Mouse (Mus musculus) small intestine, adult 2 months (tissue): ENCODE data around the gene Ces2c. TPM values are rescaled to one million over a fixed set of nuclear protein-coding genes. Genes with fewer than 3 reads are reported as not detected.
"Not testable (repeated sequence)": the region's sequence is repeated elsewhere in the genome, so short reads cannot be mapped to it uniquely, and the experiment has no call there.

Experiments used
- H3K27ac ChIP-seq: fragments of 200-500 bp; 2 replicates; pipeline ENCODE4 v1.5.1; 2012; ENCODE audit warnings: low read depth, low read length, control low read depth, inconsistent platforms; ENCODE audit not compliant: insufficient read depth
- H3K27me3 ChIP-seq: fragments of 200-500 bp; 2 replicates; pipeline ENCODE4 v1.6.1; 2012; ENCODE audit warnings: mild to moderate bottlenecking, moderate library complexity, low read length, inconsistent platforms; ENCODE audit not compliant: control insufficient read depth, insufficient read depth
- H3K36me3 ChIP-seq: fragments of 200-500 bp; 2 replicates; pipeline ENCODE4 v1.6.1; 2012; ENCODE audit warnings: mild to moderate bottlenecking, low read length, control low read depth, inconsistent platforms; ENCODE audit not compliant: control insufficient read depth, insufficient read depth
- H3K4me1 ChIP-seq: fragments of 200-500 bp; 2 replicates; pipeline ENCODE4 v1.6.1; 2012; ENCODE audit warnings: low read length, inconsistent platforms, mixed read lengths; ENCODE audit not compliant: control insufficient read depth, insufficient read depth, insufficient read length
- H3K4me3 ChIP-seq: fragments of 200-500 bp; 2 replicates; pipeline ENCODE4 v1.5.1; 2012; ENCODE audit warnings: low read depth, mild to moderate bottlenecking, control low read depth, inconsistent platforms, low read length, moderate library complexity
- CTCF ChIP-seq: fragments of 200-500 bp; IDR thresholded peaks from 2 replicates; pipeline ENCODE4 v1.5.1; 2012; ENCODE audit warnings: low read depth, mild to moderate bottlenecking, control low read depth, inconsistent platforms, low read length, moderate library complexity, mixed read lengths; ENCODE audit not compliant: insufficient replicate concordance, insufficient read length; ENCODE audit errors: extremely low read depth
- POLR2A ChIP-seq: fragments of 200-500 bp; IDR thresholded peaks from 2 replicates; pipeline ENCODE4 v1.6.1; 2012; ENCODE audit warnings: low read depth, mild to moderate bottlenecking, control low read depth, inconsistent platforms, low read length, moderate library complexity
- WGBS: fragments of 180-500 bp; shearing (Covaris S2); methylation state at CpG from one replicate; pipeline ENCODE4 v1.1.7; 2018; 5-methylcytosine and 5-hydroxymethylcytosine counted together
- polyA plus RNA-seq: library from polyadenylated mRNA; depleted of rRNA; stranded (reverse); fragments of >200 nt; gene quantifications from 2 replicates; pipeline ENCODE4 v1.2.3, GENCODE M21; 2012; rRNA removed

Gene Ces2c
- polyA plus RNA-seq, 1 experiment = 212 TPM

DNA sequence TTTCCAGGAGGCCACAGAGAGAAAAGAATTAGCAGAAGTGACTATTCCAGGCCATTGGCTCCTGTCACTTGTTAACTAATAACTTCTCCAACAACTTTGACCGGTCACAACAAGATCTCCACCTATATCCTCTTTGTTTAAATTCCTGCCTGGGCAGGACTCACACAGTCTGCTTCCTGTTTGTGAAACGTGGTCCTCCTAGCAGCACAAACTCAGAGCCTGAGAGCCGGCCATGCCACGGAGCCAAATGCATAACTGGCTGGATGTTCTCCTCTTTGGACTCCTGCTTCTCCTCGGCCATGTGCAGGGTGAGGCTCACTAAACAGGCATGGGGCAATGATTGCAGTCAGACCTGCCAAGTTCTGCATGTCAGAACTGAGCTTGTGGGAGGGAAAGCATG lies 15.4 kb upstream of the Ces2c start, which contains the start of gene Ces2b:
Gene Ces2b, plus strand, starts transcription at position 133 of the 400 bp plus-strand sequence.
- 14% methylated on average over 5 of the region's 5 CpGs for WGBS

DNA sequence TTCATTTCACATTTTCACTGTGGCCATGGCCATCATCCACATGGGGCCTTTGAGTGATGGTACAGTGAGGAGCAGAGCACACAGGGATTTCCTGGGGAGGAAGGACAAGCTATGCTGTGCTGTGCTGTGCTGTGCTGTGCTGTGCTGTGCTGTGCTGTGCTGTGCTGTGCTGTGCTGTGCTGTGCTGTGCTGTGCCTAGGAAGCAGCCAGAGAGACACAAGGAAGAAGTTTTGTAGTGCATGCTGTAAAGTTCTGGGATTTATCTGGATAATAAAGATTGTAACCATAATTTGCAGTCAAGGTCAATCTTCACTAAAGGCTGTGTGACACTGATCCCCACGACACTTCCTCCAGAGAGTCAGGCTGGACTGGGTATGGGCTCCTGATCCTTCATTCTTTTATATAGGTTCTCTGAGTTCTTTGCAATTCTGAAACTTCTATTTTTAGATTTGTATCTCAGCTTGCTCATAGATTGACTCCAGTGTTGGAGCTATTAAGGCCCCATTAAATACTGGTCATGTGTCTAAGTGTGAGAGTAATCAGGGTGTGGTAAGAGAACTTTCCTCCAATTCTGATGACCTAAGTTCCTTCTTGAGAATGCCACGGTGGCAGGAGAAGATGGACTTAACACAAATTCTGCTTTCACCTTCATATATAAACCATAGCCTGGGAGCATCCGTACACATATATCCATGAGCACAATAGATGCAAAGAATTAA lies 5.3 kb upstream of the Ces2c start:
- no peaks in the 10 kb centered on the region for H3K36me3 ChIP-seq
- H3K27ac ChIP-seq = peak overlapping the region; percentile 86
- H3K4me1 ChIP-seq = peaks cover 12% of the 10 kb centered on the region
- no peak overlapping the region for H3K4me3 ChIP-seq
- TF ChIP-seq POLR2A = no peak
- TF ChIP-seq CTCF = no peak
- no peaks in the 10 kb centered on the region for H3K27me3 ChIP-seq
- WGBS = 34% methylated on average over 3 of the region's 3 CpGs

More for the DNA sequence above, 15.4 kb upstream of the Ces2c start, which contains the start of gene Ces2b:
- Histone ChIP-seq H3K36me3 (no peaks in the 10 kb centered on the region), H3K4me3 (no peak within 1 kb of the TSS), H3K27ac (0 out of 2 replicates have a peak within 1 kb of the TSS, but pooled peaks have one; percentile 3), H3K27me3 (no peaks in the 10 kb centered on the region), H3K4me1 (peaks cover 7% of the 10 kb centered on the region; the same call in 1 of the 2 replicates)
- TF ChIP-seq POLR2A = no peak
- TF ChIP-seq CTCF = no peak

DNA sequence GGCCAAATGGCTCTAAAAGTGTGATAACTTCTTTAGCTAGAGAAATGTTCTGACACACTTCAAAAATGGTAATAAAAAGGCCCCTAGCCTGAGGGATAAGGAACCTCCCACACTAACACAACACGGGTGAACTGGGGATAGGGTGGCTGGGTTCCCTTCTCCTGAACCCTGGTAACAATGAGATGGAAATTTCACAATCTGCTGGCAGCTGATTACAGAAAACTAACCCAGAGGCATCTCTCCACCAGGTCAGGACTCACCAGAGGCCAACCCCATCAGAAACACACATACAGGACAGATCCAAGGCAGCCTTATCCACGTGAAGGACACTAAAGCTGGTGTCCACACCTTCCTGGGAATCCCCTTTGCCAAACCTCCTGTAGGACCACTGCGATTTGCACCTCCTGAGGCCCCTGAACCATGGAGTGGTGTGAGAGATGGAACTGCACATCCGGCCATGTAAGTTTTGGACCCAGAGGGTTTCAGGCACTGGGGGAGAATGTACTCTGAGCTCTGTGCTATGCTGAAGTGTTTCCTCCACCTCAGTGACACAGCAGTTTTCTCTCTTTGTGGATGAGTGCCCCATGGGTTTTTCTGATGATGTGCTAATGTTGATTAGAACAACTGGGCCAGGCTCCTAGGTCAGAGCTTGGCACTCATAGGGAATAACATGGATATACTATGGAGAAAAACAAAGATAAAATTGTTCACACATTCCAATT lies 1.0 kb downstream of the Ces2c start:
- Histone ChIP-seq H3K4me3 (peak overlapping the region; percentile 38), H3K36me3 (no peaks in the 10 kb centered on the region; the same call in 1 of the 2 replicates), H3K27me3 (no peaks in the 10 kb centered on the region), H3K27ac (peak overlapping the region; percentile 46; the same call in 1 of the 2 replicates), H3K4me1 (peaks cover 9% of the 10 kb centered on the region; the same call in 1 of the 2 replicates)
- WGBS = 56% methylated on average over 4 of the region's 4 CpGs
- TF ChIP-seq POLR2A = no peak
- TF ChIP-seq CTCF = no peak

DNA sequence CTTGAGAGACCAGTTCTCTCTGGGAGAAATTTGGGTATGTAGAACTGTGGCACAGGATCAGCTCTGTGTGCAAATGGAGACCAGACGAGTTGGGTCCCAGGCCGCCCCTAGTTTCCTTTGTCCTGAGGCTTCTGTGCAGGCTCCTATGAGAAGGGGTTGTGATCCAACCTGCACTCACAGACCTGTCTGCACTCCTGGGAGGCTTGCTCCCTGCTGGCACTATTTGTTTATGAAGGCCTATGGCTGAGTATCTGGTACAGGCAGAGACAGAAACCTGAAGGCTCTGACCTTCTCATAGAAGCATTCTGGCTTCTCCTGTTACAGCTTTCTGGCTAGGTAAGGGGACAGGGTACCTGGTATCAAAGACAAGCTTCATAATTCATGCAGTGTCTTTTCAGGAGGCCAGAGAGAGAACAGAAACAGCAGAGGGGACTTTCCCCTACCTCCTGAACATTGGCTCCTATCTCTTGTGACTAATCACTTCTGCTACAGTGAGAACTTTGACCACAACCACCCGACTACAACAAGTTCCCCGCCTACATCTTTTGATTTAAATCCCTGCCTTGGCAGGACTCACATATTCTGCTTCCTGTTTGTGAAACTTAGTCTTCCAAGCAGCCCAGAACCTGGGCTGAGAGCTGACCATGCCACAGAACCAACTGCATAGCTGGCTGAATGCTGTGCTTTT lies 20.1 kb downstream of the Ces2c start:
- not testable (repeated sequence) for H3K4me1 ChIP-seq, H3K36me3 ChIP-seq, H3K4me3 ChIP-seq, H3K27ac ChIP-seq, H3K27me3 ChIP-seq
- WGBS = no CpG with 5 or more reads among the region's 4 CpGs

DNA sequence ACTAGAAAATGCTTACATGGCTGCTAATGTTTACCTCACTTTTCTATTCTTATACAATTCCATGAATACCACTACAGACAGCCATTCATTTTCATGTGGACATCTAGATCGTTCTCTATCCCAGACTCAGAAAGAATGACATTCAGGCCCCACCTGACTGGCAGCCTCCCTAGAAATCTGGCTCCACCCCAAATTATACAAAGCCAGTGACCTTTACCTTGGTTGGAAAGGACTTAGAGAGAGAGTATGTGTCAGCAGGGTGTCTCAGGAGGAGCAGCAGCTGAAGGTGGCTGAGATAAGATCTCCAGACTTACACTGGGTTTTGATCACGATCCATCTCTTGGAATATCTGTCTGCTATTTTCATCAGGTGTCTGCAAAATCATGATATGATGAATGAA lies 22.0 kb downstream of the Ces2c start:
- not testable (repeated sequence) for H3K27ac ChIP-seq, H3K27me3 ChIP-seq, H3K36me3 ChIP-seq, H3K4me3 ChIP-seq, H3K4me1 ChIP-seq
- WGBS = no CpG with 5 or more reads among the region's 2 CpGs

DNA sequence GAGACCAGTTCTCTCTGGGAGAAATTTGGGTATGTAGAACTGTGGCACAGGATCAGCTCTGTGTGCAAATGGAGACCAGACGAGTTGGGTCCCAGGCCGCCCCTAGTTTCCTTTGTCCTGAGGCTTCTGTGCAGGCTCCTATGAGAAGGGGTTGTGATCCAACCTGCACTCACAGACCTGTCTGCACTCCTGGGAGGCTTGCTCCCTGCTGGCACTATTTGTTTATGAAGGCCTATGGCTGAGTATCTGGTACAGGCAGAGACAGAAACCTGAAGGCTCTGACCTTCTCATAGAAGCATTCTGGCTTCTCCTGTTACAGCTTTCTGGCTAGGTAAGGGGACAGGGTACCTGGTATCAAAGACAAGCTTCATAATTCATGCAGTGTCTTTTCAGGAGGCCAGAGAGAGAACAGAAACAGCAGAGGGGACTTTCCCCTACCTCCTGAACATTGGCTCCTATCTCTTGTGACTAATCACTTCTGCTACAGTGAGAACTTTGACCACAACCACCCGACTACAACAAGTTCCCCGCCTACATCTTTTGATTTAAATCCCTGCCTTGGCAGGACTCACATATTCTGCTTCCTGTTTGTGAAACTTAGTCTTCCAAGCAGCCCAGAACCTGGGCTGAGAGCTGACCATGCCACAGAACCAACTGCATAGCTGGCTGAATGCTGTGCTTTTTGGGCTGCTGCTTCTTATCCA lies 39.5 kb downstream of the Ces2c start:
- no CpG with 5 or more reads among the region's 4 CpGs for WGBS
- not testable (repeated sequence) for H3K27ac ChIP-seq, H3K36me3 ChIP-seq, H3K4me3 ChIP-seq, H3K27me3 ChIP-seq, H3K4me1 ChIP-seq

DNA sequence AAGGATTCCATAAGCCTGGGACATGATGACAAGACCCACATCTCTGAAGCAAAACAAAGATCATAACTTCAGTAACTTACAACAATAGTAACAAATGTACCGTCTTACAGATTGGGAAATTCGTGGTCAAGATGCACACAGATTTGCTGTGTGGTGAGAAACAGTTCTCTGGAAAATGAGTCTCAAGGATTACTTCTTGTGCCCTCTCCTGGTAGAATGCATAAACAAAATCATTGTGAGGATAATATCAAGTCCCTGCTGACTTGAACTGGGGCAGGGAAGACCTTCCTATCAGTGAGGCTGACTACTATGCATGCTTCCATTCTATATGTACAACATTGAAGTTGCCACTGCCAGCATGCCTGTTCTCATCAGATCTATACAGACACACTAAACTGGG lies 54.9 kb downstream of the Ces2c start:
- H3K36me3 ChIP-seq = no peaks in the 10 kb centered on the region
- H3K27me3 ChIP-seq = no peaks in the 10 kb centered on the region
- TF ChIP-seq POLR2A (no peak), CTCF (no peak)
- WGBS = 55% methylated on average over 2 of the region's 2 CpGs
- H3K4me3 ChIP-seq = no peak overlapping the region
- no peak overlapping the region for H3K27ac ChIP-seq
- no peaks in the 10 kb centered on the region for H3K4me1 ChIP-seq

Other genes starting within 250 kb of the Ces2c start
- gene Cdh16, start 222.7 kb upstream of the Ces2c start, polyA plus RNA-seq = not detected in 2 replicates
- 4.7 and 5.2 TPM in 2 replicates for gene Rrad, start 215.7 kb upstream of the Ces2c start, polyA plus RNA-seq
- gene Ciao2b, start 205.1 kb upstream of the Ces2c start, polyA plus RNA-seq = 35.2 and 56.7 TPM in 2 replicates
- 77.0 and 118 TPM in 2 replicates for gene Ces2a, start 113.1 kb upstream of the Ces2c start, polyA plus RNA-seq
- gene Ces2b, start 15.5 kb upstream of the Ces2c start, polyA plus RNA-seq = 0.81 and 6.0 TPM in 2 replicates
- gene Ces2e, start 79.2 kb downstream of the Ces2c start, polyA plus RNA-seq = 386 and 713 TPM in 2 replicates
- 0.13 TPM in 2 replicates for gene Ces2f, start 100.3 kb downstream of the Ces2c start, polyA plus RNA-seq
- gene Ces2g, start 114.7 kb downstream of the Ces2c start, polyA plus RNA-seq = 4.5 and 33.3 TPM in 2 replicates
- 0.24 and 0.43 TPM in 2 replicates for gene Ces2h, start 153.8 kb downstream of the Ces2c start, polyA plus RNA-seq
- gene Ces3a, start 201.5 kb downstream of the Ces2c start, polyA plus RNA-seq = 0.22 and 1.3 TPM in 2 replicates
- 0.18 TPM in 1 of 2 replicates, not detected in the other for gene Ces3b, start 236.7 kb downstream of the Ces2c start, polyA plus RNA-seq